ENCODE assay signal across 24 mouse cellular contexts in genomic region chr16:89904121-89904520, GRCm38 (mm10).
DNase-seq lines count a peak whose midpoint lies in the region; ATAC-seq and TF ChIP-seq lines count a peak whose summit lies in the region.
"Had no signal": no experiment of that assay in that cellular context is flagged by ENCODE, and none has a peak within 500 bp of the region (broad histone marks: within the 10 kb centered on the region; RNA-seq: fewer than 3 reads in every experiment).

No protein-coding gene starts in this region.

- peaks cover 9% of the 10 kb centered on the region for H3K27me3 ChIP-seq in E14TG2a.4 (ENCODE audit: insufficient read depth, low read length)
- no peaks in the 10 kb centered on the region for H3K27me3 ChIP-seq in hindbrain, postnatal 0 days (ENCODE audit: insufficient read depth, low read length)
- H3K27me3 ChIP-seq: heart, embryonic 13.5 days; liver, embryonic 15.5 days; midbrain, embryonic 13.5 days had no signal

- H3K4me3 ChIP-seq in E14TG2a.4 (replicated peaks; ENCODE audit: low read length): peak overlapping the region; percentile 49
- H3K4me3 ChIP-seq in hindbrain, postnatal 0 days (ENCODE audit: low read length): no peak overlapping the region
- H3K4me3 ChIP-seq: heart, adult 2 months; heart, embryonic 13.5 days; limb, embryonic 10.5 days; liver, embryonic 15.5 days; midbrain, embryonic 13.5 days had no signal

- TF ChIP-seq CTCF in E14TG2a.4 (conservative IDR thresholded peaks at IDR 0.05; ENCODE audit: low read length): no peak
- no peak for TF ChIP-seq CTCF in hindbrain, postnatal 0 days (IDR thresholded peaks at IDR 0.05; ENCODE audit: low read depth)

- H3K27ac ChIP-seq in hindbrain, postnatal 0 days: no peak overlapping the region
- H3K27ac ChIP-seq: heart, adult 2 months; heart, embryonic 13.5 days; limb, embryonic 10.5 days; liver, embryonic 15.5 days; midbrain, embryonic 13.5 days had no signal

- DNase-seq in 3134 (ENCODE audit: extremely low read depth, insufficient read length, low spot score): peak; percentile 40
- DNase-seq in ZHBTc4 (ENCODE audit: low read depth, low spot score): peak; percentile 59
- no peak for DNase-seq in ovary, postnatal 10 days (ENCODE audit: low spot score)
- no peak for DNase-seq in layer of hippocampus, adult 11-12 months (ENCODE audit: low spot score)
- DNase-seq in hindbrain, postnatal 0 days (ENCODE audit: low spot score): no peak
- no peak for DNase-seq in layer of hippocampus, adult 8-10 months (ENCODE audit: low spot score in 2 of 2)
- DNase-seq: adrenal gland, postnatal 25 days; cerebellum, adult 8-10 months; cerebellum, postnatal 36 days; forebrain, postnatal 0 days; gastrocnemius, postnatal 25 days; heart, adult 2 months; heart, postnatal 14 days; kidney, adult 18-20 months; liver; right cerebral cortex, postnatal 25 days; thymus, adult 2 months had no signal

- H3K9ac ChIP-seq in hindbrain, postnatal 0 days (replicated peaks; ENCODE audit: low read length): no peak overlapping the region
- H3K9ac ChIP-seq: forebrain, postnatal 0 days; heart, embryonic 13.5 days; liver, embryonic 15.5 days; midbrain, embryonic 13.5 days had no signal

- peak; percentile 48; the same call in 1 of the 2 replicates for ATAC-seq in megakaryocyte, adult 5-6 weeks (ENCODE audit: poor library complexity, severe bottlenecking)
- no peak for ATAC-seq in hindbrain, postnatal 0 days
- ATAC-seq: forebrain, postnatal 0 days; lung, postnatal 0 days; midbrain, embryonic 13.5 days had no signal

- peaks cover 21% of the 10 kb centered on the region for H3K4me1 ChIP-seq in E14TG2a.4 (replicated peaks; ENCODE audit: low read depth, low read length)
- H3K4me1 ChIP-seq in hindbrain, postnatal 0 days (ENCODE audit: insufficient read depth, low read length): no peaks in the 10 kb centered on the region
- H3K4me1 ChIP-seq: heart, embryonic 13.5 days; liver, embryonic 15.5 days had no signal

- no peaks in the 10 kb centered on the region for H3K36me3 ChIP-seq in E14TG2a.4 (ENCODE audit: insufficient read depth, low read length)
- no peaks in the 10 kb centered on the region for H3K36me3 ChIP-seq in hindbrain, postnatal 0 days (ENCODE audit: insufficient read depth, low read length)
- H3K36me3 ChIP-seq: heart, embryonic 13.5 days; liver, embryonic 15.5 days; midbrain, embryonic 13.5 days had no signal

- H3K4me2 ChIP-seq in hindbrain, postnatal 0 days (ENCODE audit: low read depth, low read length): no peak overlapping the region
- H3K4me2 ChIP-seq: heart, embryonic 13.5 days; liver, embryonic 15.5 days; midbrain, embryonic 13.5 days had no signal

- 96% methylated on average over 12 of the region's 12 CpGs for WGBS in hindbrain, postnatal 0 days

- H3K9me3 ChIP-seq in E14TG2a.4 (ENCODE audit: low read length): no peaks in the 10 kb centered on the region
- H3K9me3 ChIP-seq in hindbrain, postnatal 0 days (ENCODE audit: low read length): no peaks in the 10 kb centered on the region
- H3K9me3 ChIP-seq: heart, embryonic 13.5 days; limb, embryonic 10.5 days; liver, embryonic 15.5 days; midbrain, embryonic 13.5 days had no signal

Comparison
In these comparisons a context has a peak if more than half of its experiments do, and no peak if none do; other contexts are left out.
1. DNase-seq: peak in 3134 (single experiment) and ZHBTc4 (single experiment); none in ovary, postnatal 10 days (single experiment), layer of hippocampus, adult 11-12 months (single experiment), hindbrain, postnatal 0 days (single experiment) and layer of hippocampus, adult 8-10 months (0 of 2).